Mouse (Mus musculus) embryo, embryonic 9.5 days (tissue): ENCODE measurements around the gene Herc6.
"Not testable (repeated sequence)": the region's sequence is repeated elsewhere in the genome, so short reads cannot be mapped to it uniquely, and the experiment has no call there.

ENCODE experiments used
- DNase-seq: peaks from one replicate; pipeline ENCODE4 v3.0.0-alpha.2; 2017; ENCODE audit errors: extremely low spot score

The Herc6 gene

GRCm38 (mm10) chr6:57580881-57581548, at the start of gene Herc6:
Gene Herc6, plus strand, starts transcription at chr6:57581000.
- peak; percentile 60 for DNase-seq

- no peak for DNase-seq
Measured at GRCm38 (mm10) chr6:57531011-57531410, 49.8 kb upstream of the Herc6 start.

- DNase-seq, result no peak
Measured at GRCm38 (mm10) chr6:57531441-57531840, 49.4 kb upstream of the Herc6 start.

- DNase-seq, result no peak
Measured at GRCm38 (mm10) chr6:57532022-57532421, 48.8 kb upstream of the Herc6 start.

GRCm38 (mm10) chr6:57533410-57533809, 47.4 kb upstream of the Herc6 start:
- no peak for DNase-seq

GRCm38 (mm10) chr6:57534231-57534610, 46.6 kb upstream of the Herc6 start:
- DNase-seq, result no peak

GRCm38 (mm10) chr6:57534611-57535286, 46.1 kb upstream of the Herc6 start:
- DNase-seq, result peak; percentile 69

- peak; percentile 94 for DNase-seq
Measured at GRCm38 (mm10) chr6:57535386-57535936, 45.3 kb upstream of the Herc6 start, which contains the start of gene Ppm1k. Gene Ppm1k, minus strand, starts transcription at chr6:57535468.

- DNase-seq, result no peak
Measured at GRCm38 (mm10) chr6:57535971-57536669, 44.7 kb upstream of the Herc6 start.

- DNase-seq, result no peak
Measured at GRCm38 (mm10) chr6:57537887-57538286, 42.9 kb upstream of the Herc6 start.

- no peak for DNase-seq
Measured at GRCm38 (mm10) chr6:57540950-57541498, 39.8 kb upstream of the Herc6 start.

- DNase-seq, result no peak
Measured at GRCm38 (mm10) chr6:57541737-57542335, 39.0 kb upstream of the Herc6 start.

- not testable (repeated sequence) for DNase-seq
Measured at GRCm38 (mm10) chr6:57543591-57543990, 37.2 kb upstream of the Herc6 start.

GRCm38 (mm10) chr6:57544866-57545265, 35.9 kb upstream of the Herc6 start:
- DNase-seq, result no peak

- DNase-seq, result no peak
Measured at GRCm38 (mm10) chr6:57551211-57551796, 29.5 kb upstream of the Herc6 start.

GRCm38 (mm10) chr6:57557796-57558317, 22.9 kb upstream of the Herc6 start:
- no peak for DNase-seq

- DNase-seq, result no peak
Measured at GRCm38 (mm10) chr6:57563454-57563853, 17.3 kb upstream of the Herc6 start.

GRCm38 (mm10) chr6:57565452-57565851, 15.3 kb upstream of the Herc6 start:
- no peak for DNase-seq

- no peak for DNase-seq
Measured at GRCm38 (mm10) chr6:57567630-57568029, 13.2 kb upstream of the Herc6 start.

GRCm38 (mm10) chr6:57570170-57570974, 10.4 kb upstream of the Herc6 start:
- DNase-seq, result peak; percentile 66
